17 mouse cellular contexts compared by ENCODE assay signal in genomic region chr1:169051863-169052257, GRCm38 (mm10).
DNase-seq lines count a peak whose midpoint lies in the region; ATAC-seq lines count a peak whose summit lies in the region.
"Had no signal": no experiment of that assay in that cellular context is flagged by ENCODE, and none has a peak within 500 bp of the region (broad histone marks: within the 10 kb centered on the region; RNA-seq: fewer than 3 reads in every experiment).

No protein-coding gene starts in this region.

- 69% methylated on average over 8 of the region's 8 CpGs for WGBS in neural tube, embryonic 11.5 days
- WGBS in midbrain, embryonic 12.5 days: 52% methylated on average over 8 of the region's 8 CpGs

- ATAC-seq in neural tube, embryonic 11.5 days (ENCODE audit: insufficient read depth, low FRiP score, low TSS enrichment): peak; percentile 55; the same call in 1 of the 2 replicates
- peak; percentile 48 for ATAC-seq in midbrain, embryonic 12.5 days (ENCODE audit: low FRiP score, low read depth)
- no peak for ATAC-seq in monocyte, adult 5-6 weeks (replicated peaks; ENCODE audit: insufficient number of reproducible peaks, low FRiP score, low TSS enrichment, poor library complexity, severe bottlenecking)

- no peaks in the 10 kb centered on the region for H3K4me1 ChIP-seq in neural tube, embryonic 11.5 days (ENCODE audit: control insufficient read depth, insufficient read depth, low read length)
- H3K4me1 ChIP-seq in midbrain, embryonic 12.5 days: peaks cover 10% of the 10 kb centered on the region
- H3K4me1 ChIP-seq: embryonic facial prominence, embryonic 13.5 days; lung, embryonic 15.5 days had no signal

- no peak overlapping the region for H3K4me3 ChIP-seq in neural tube, embryonic 11.5 days (ENCODE audit: low read depth, low read length)
- no peak overlapping the region for H3K4me3 ChIP-seq in midbrain, embryonic 12.5 days
- H3K4me3 ChIP-seq: embryonic facial prominence, embryonic 13.5 days; gastrocnemius, adult 2 months; heart, adult 2 months; lung, embryonic 15.5 days; myocyte; stomach, embryonic 15.5 days had no signal

- DNase-seq in cerebellum, postnatal 10 days: peak; percentile 41 to 49
- no peak for DNase-seq in cerebellum, adult 8-10 months
- DNase-seq in neural tube, embryonic 11.5 days (ENCODE audit: low spot score): peak; percentile 15
- no peak for DNase-seq in neural tube, embryonic 10.5 days (ENCODE audit: extremely low spot score, low spot score)
- DNase-seq in ovary, postnatal 10 days (ENCODE audit: low spot score): no peak
- no peak for DNase-seq in layer of hippocampus, adult 8-10 months (ENCODE audit: low spot score in 2 of 2)
- DNase-seq: adrenal gland, postnatal 25 days; cerebellum, postnatal 25 days; gastrocnemius, adult 2 months; heart, adult 2 months had no signal

- no peaks in the 10 kb centered on the region for H3K27me3 ChIP-seq in neural tube, embryonic 11.5 days (ENCODE audit: control insufficient read depth, insufficient read depth, low read length)
- peaks cover 21% of the 10 kb centered on the region for H3K27me3 ChIP-seq in midbrain, embryonic 12.5 days
- H3K27me3 ChIP-seq: CH12.LX; embryonic facial prominence, embryonic 13.5 days; lung, embryonic 15.5 days; stomach, embryonic 15.5 days had no signal

- no peak overlapping the region for H3K4me2 ChIP-seq in neural tube, embryonic 11.5 days (ENCODE audit: low read depth)
- peak overlapping the region; percentile 35 for H3K4me2 ChIP-seq in midbrain, embryonic 12.5 days (replicated peaks)
- H3K4me2 ChIP-seq: embryonic facial prominence, embryonic 13.5 days; lung, embryonic 15.5 days; stomach, embryonic 15.5 days had no signal

- no peak overlapping the region for H3K9ac ChIP-seq in neural tube, embryonic 11.5 days (ENCODE audit: low read length)
- no peak overlapping the region for H3K9ac ChIP-seq in midbrain, embryonic 12.5 days (replicated peaks)
- H3K9ac ChIP-seq: embryonic facial prominence, embryonic 13.5 days; lung, embryonic 15.5 days; stomach, embryonic 15.5 days had no signal

- no peaks in the 10 kb centered on the region for H3K36me3 ChIP-seq in neural tube, embryonic 11.5 days (ENCODE audit: control insufficient read depth, insufficient read depth, low read length)
- H3K36me3 ChIP-seq in midbrain, embryonic 12.5 days: no peaks in the 10 kb centered on the region
- H3K36me3 ChIP-seq: embryonic facial prominence, embryonic 13.5 days; lung, embryonic 15.5 days; stomach, embryonic 15.5 days had no signal

- no peak overlapping the region for H3K27ac ChIP-seq in neural tube, embryonic 11.5 days (ENCODE audit: low read depth, low read length)
- H3K27ac ChIP-seq in midbrain, embryonic 12.5 days (replicated peaks): no peak overlapping the region
- H3K27ac ChIP-seq: embryonic facial prominence, embryonic 13.5 days; gastrocnemius, adult 2 months; heart, adult 2 months; lung, embryonic 15.5 days; stomach, embryonic 15.5 days had no signal

- no peaks in the 10 kb centered on the region for H3K9me3 ChIP-seq in neural tube, embryonic 11.5 days (ENCODE audit: control insufficient read depth, low read length)
- no peaks in the 10 kb centered on the region for H3K9me3 ChIP-seq in midbrain, embryonic 12.5 days
- H3K9me3 ChIP-seq: embryonic facial prominence, embryonic 13.5 days; lung, embryonic 15.5 days; stomach, embryonic 15.5 days had no signal

Comparison
In these comparisons a context has a peak if more than half of its experiments do, and no peak if none do; other contexts are left out.
1. DNase-seq: peak in cerebellum, postnatal 10 days (2 of 2) and neural tube, embryonic 11.5 days (single experiment); none in cerebellum, adult 8-10 months (single experiment), neural tube, embryonic 10.5 days (single experiment), ovary, postnatal 10 days (single experiment) and layer of hippocampus, adult 8-10 months (0 of 2).